Mouse (Mus musculus) Muller cell, postnatal 12 days (primary cell): ENCODE results near the gene Pym1.

Experiments
- DNase-seq: peaks from one replicate; pipeline ENCODE4 v3.0.0-alpha.2; 2015; ENCODE audit errors: inconsistent ontology term

Pym1 gene

GRCm38 (mm10) chr10:128744680-128745601, 2.7 kb upstream of the Pym1 start, which contains the start of gene Dgka:
Gene Dgka (minus strand): TSS chr10:128744855.
- peak; percentile 55 for DNase-seq

- no peak for DNase-seq
Measured at GRCm38 (mm10) chr10:128745946-128746613, 1.6 kb upstream of the Pym1 start.

GRCm38 (mm10) chr10:128746972-128747645, 580 bp upstream of the Pym1 start:
- DNase-seq: no peak

- DNase-seq: peak; percentile 94
Measured at GRCm38 (mm10) chr10:128748252-128748864, 669 bp downstream of the Pym1 start.

- no peak for DNase-seq
Measured at GRCm38 (mm10) chr10:128772895-128773294, 25.2 kb downstream of the Pym1 start.

GRCm38 (mm10) chr10:128773685-128774084, 26.0 kb downstream of the Pym1 start:
- no peak for DNase-seq

GRCm38 (mm10) chr10:128778441-128778840, 30.8 kb downstream of the Pym1 start:
- no peak for DNase-seq

GRCm38 (mm10) chr10:128779011-128779795, 31.5 kb downstream of the Pym1 start:
- peak; percentile 69 for DNase-seq

GRCm38 (mm10) chr10:128780200-128780599, 32.5 kb downstream of the Pym1 start:
- DNase-seq: no peak

GRCm38 (mm10) chr10:128790398-128791124, 42.9 kb downstream of the Pym1 start, which contains the start of gene Mmp19:
Gene Mmp19 (plus strand): TSS chr10:128790910.
- peak; percentile 62 for DNase-seq

GRCm38 (mm10) chr10:128792041-128792440, 44.4 kb downstream of the Pym1 start:
- DNase-seq: no peak

GRCm38 (mm10) chr10:128793258-128793657, 45.6 kb downstream of the Pym1 start:
- DNase-seq: no peak

- DNase-seq: no peak
Measured at GRCm38 (mm10) chr10:128794391-128794790, 46.7 kb downstream of the Pym1 start.

GRCm38 (mm10) chr10:128795581-128795980, 47.9 kb downstream of the Pym1 start:
- DNase-seq: no peak

GRCm38 (mm10) chr10:128798676-128799075, 51.0 kb downstream of the Pym1 start:
- no peak for DNase-seq

GRCm38 (mm10) chr10:128801981-128802495, 54.3 kb downstream of the Pym1 start:
- no peak for DNase-seq

- no peak for DNase-seq
Measured at GRCm38 (mm10) chr10:128802956-128803355, 55.3 kb downstream of the Pym1 start.

- no peak for DNase-seq
Measured at GRCm38 (mm10) chr10:128803361-128803760, 55.7 kb downstream of the Pym1 start.

GRCm38 (mm10) chr10:128803771-128804270, 56.1 kb downstream of the Pym1 start, which contains the start of gene Dnajc14:
Gene Dnajc14 (plus strand): TSS chr10:128804062.
- peak; percentile 83 for DNase-seq
